Mouse (Mus musculus) heart, adult 11 months (tissue): ENCODE data around the gene Fos.

Experiments used
- DNase-seq: peaks from one replicate; pipeline ENCODE4 v3.0.0; 2022

Fos gene

GRCm38 (mm10) chr12:85461913-85462663, 11.6 kb upstream of the Fos start:
- DNase-seq, result no peak

GRCm38 (mm10) chr12:85462802-85463201, 10.9 kb upstream of the Fos start:
- DNase-seq, result peak; percentile 96

- DNase-seq, result no peak
Measured at GRCm38 (mm10) chr12:85464431-85464830, 9.3 kb upstream of the Fos start.

GRCm38 (mm10) chr12:85464902-85465301, 8.8 kb upstream of the Fos start:
- DNase-seq, result no peak

- no peak for DNase-seq
Measured at GRCm38 (mm10) chr12:85467854-85468253, 5.8 kb upstream of the Fos start.

GRCm38 (mm10) chr12:85468666-85469065, 5.0 kb upstream of the Fos start:
- peak; percentile 98 for DNase-seq

GRCm38 (mm10) chr12:85471920-85472655, 1.6 kb upstream of the Fos start:
- peak; percentile 99 for DNase-seq

GRCm38 (mm10) chr12:85472656-85473410, 857 bp upstream of the Fos start:
- DNase-seq, result no peak

GRCm38 (mm10) chr12:85474298-85475231, 875 bp downstream of the Fos start:
- DNase-seq, result peak; percentile 98

- no peak for DNase-seq
Measured at GRCm38 (mm10) chr12:85475232-85475919, 1.7 kb downstream of the Fos start.

- no peak for DNase-seq
Measured at GRCm38 (mm10) chr12:85475920-85476828, 2.5 kb downstream of the Fos start.

GRCm38 (mm10) chr12:85477219-85477618, 3.5 kb downstream of the Fos start:
- DNase-seq, result no peak

GRCm38 (mm10) chr12:85477804-85478203, 4.1 kb downstream of the Fos start:
- no peak for DNase-seq

GRCm38 (mm10) chr12:85478696-85479095, 5.0 kb downstream of the Fos start:
- DNase-seq, result no peak

- DNase-seq, result no peak
Measured at GRCm38 (mm10) chr12:85479190-85479589, 5.5 kb downstream of the Fos start.

GRCm38 (mm10) chr12:85483155-85483554, 9.5 kb downstream of the Fos start:
- peak; percentile 85 for DNase-seq

GRCm38 (mm10) chr12:85484655-85485054, 11.0 kb downstream of the Fos start:
- no peak for DNase-seq

GRCm38 (mm10) chr12:85485890-85486765, 12.4 kb downstream of the Fos start:
- DNase-seq, result peak; percentile 100

GRCm38 (mm10) chr12:85486766-85487069, 13.0 kb downstream of the Fos start:
- DNase-seq, result peak; percentile 94
